Mouse (Mus musculus): ENCODE data around the gene Arl13a.
"Not testable (repeated sequence)": the region's sequence is repeated elsewhere in the genome, so short reads cannot be mapped to it uniquely, and the experiment has no call there.

The Arl13a gene

GRCm38 (mm10) chrX:134187201-134187600 is at the start of gene Arl13a:
Arl13a (plus strand) TSS chrX:134187501.
- not testable (repeated sequence) for DNase-seq

DNA sequence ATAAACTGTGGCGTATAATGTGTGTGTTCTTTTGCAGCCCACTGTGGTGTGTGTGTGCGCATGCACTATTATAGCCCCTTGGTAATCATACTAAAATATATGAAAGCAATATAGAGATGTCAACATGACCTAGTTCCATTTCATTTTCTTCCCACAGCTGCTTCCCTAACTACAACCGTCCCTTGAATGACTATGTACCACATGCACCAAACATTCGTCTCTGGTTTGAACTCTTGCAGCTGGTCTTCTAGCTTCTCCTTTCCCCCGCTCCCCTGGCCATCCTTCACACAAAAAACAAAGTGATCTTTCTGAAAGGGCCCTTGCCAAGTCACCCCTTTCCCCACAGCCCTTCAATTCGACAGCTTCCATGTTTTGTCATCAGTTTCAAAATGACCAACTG is 47.3 kb upstream of the Arl13a start:
- DNase-seq, result no peak

DNA sequence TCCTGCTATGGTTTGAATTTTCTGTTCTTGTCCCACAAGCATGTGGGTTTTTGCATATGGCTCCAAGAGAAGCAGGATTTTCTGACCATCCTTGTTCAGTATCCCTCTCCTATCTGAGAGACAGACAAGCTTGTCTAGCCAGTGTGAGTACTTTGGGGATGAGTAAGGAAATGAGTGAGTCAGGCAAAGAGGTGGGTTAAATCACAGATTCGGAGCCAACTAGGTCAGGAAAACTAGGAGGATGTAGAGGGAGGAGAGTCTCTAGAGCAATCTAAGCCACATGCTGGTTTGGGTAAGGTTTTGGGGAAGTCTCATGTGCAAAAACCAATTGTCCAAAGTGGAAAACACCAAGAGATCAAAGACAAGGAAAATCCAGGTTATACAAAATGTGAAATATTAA is 45.8 kb upstream of the Arl13a start:
- DNase-seq, result no peak

DNA sequence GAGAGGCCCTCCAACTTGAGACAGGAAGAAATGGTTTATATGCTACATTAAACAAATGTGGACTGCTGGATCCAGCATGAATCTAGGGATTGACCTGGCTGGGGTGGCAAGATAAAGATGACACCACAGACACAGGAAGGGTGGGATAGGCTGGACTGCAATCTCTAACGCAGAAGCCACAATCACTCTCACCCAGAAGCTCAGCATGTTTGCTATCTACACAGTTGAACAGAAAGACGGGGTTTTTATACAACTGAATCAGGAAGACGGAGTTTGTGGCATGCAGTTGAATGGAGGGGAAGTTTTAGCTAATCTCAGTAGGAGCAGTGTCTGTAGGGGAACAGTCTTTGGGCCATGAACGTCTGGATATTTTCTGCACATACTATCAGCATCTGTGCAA is 45.3 kb upstream of the Arl13a start:
- DNase-seq, result no peak

GRCm38 (mm10) chrX:134158151-134158550 is 29.1 kb upstream of the Arl13a start:
- DNase-seq, result no peak

DNA sequence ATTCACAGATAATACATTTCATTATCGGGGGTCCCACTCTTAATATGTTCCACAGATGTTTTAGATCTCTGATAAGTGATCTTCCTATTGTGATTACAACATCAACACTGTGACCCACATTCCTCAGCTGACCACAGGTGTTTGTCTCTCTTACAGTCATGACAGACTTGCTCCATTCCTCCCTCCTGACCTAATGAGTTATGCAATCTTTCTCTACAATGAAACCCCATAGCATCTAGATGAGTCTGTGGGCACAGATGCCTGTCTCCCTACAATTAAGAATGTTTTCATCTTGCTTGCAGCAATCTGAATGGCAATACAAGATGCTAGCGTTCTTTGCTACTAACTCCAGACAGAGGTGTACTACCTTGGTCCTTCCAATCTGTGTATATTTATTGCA is 26.9 kb upstream of the Arl13a start:
- DNase-seq, result no peak

DNA sequence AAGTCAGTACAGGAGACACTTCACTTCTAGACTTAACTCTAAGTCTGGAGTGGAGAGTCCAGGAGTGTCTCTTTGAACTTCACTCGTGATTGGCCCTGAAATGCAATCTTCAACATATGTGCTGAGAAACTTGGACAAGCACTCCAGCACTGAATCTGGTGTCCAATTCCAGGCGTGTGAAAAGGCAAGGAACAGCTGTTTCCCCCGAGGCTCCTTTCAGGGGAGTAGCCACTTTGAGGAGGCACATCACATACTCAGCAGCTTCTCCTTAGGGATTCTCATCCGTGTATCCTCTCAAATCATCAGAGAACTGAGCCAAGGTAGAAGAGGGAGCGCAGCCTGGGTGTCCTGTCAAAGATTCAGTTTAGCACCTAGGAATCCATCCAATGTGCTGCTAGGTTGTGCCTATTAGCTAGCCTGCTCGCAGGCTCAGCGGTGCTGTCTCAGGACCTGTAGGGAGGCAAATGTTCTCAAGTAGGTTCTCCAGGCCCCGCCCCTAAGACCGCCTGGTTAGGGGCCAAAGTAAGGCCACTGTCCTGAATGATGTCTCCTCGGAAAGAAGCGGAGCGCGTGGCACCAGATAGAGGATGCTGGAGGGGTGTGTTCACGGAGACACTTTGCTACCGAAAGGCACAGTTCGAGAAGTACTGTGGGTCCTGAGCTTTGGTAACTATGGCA is 25.1 kb upstream of the Arl13a start, which contains the start of gene Xkrx:
Xkrx (minus strand) TSS at position 34 of the 678 bp plus-strand sequence.
- no peak for DNase-seq

GRCm38 (mm10) chrX:134162826-134163225 is 24.5 kb upstream of the Arl13a start:
- DNase-seq, result no peak

DNA sequence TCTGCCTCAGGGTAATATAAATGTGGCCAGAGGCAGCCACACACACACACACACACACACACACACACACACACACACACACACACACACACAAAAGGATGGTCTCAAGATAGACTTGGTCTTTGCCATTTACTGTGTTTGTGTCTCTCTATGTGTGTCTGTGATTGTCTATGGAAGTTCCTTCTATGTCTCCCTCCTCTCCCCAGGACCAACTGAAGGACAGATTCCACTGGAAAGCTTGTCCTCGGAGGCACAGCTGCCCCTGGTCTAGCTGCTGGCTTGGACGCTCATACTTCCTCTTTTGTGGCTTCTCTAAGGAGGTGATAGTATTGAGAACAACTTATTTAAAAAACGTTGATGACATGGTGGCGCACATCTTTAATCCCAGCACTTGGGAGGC is 23.8 kb upstream of the Arl13a start:
- no peak for DNase-seq

- DNase-seq, result no peak
Measured at GRCm38 (mm10) chrX:134170584-134170983, 16.7 kb upstream of the Arl13a start.

DNA sequence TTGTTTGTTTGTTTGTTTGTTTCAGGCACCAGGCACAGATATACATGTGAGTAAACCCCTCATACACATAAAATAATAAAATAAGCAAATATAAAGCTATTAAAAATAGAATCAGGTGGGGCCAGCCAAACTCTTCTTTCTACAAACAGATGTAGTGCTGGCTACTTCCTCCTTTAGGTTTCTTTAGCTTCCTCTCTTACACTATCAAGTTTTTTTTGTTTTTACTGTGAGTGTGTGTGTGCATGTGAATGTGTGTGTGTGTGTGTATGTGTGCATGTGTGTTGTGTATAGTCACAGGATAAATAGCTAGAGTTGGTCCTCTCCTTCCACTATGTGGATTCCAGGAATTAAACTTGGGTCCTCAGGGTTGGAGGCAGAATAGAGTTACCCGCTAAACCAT is 12.6 kb upstream of the Arl13a start:
- no peak for DNase-seq

GRCm38 (mm10) chrX:134208491-134208890 is 21.2 kb downstream of the Arl13a start:
- DNase-seq, result no peak

DNA sequence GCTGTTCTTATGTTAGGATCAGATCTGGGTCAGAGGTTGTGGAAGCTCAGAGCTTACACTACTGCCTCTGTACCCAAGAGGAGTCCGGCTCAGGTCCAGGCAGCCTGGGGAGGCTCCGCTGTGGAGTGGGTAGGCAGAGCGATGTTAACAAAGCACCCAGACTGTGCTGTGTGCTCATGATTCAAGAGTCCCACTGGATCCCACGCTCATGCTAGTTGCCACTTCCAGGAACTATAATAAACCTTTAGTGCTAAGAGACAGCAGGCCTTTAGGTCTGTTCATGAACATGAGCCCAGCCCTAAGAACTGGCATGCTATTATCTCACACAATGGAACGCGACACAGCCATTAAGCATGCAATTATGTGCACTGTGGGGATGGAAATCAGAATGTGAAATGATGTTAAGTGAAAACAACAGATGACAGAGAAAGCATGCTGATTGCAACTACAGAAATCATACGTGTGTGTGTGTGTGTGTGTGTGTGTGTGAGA is 23.9 kb downstream of the Arl13a start:
- DNase-seq, result peak; percentile 28

DNA sequence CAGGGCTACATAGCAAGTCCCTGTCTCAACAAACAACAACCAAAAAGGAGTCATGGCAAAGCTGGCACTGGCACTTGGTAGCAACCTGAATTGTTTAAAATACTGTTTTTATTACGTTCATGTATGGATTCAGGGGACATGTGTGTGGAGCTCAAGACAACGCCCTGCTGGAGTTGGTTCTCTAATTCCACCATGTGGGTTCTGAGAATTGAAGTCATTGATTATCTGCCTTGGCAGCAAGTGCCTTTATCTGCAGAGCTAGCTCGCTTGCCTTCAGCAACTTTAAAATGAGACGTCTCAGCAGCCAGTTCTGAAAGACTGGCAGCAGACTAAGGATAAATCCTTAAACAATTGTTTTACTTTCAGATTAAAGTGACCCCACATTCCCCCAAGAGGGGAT is 30.9 kb downstream of the Arl13a start:
- no peak for DNase-seq

GRCm38 (mm10) chrX:134220618-134221017 is 33.3 kb downstream of the Arl13a start:
- DNase-seq, result no peak

DNA sequence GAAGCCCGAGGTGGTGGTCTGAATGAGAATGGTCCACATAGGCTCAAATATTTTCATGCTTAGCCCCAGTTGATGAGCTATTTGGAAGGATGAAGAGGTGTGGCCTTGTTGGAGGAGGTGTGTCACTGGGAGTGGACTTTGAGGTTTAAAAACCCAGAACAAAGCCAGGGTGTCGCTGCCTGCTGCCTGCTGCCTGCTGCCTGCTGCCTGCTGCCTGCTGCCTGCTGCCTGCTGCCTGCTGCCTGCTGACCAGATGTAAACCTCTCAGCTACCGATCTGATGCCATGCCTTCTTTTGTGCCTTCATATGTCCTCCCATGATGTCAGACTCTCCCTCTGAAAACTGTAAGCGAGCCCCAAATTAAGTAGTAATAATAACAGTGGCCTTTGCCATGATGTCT is 34.6 kb downstream of the Arl13a start, which contains the start of gene Nox1:
Nox1 (minus strand) TSS at position 101 of the 400 bp plus-strand sequence.
- no peak for DNase-seq

- DNase-seq, result no peak
Measured at GRCm38 (mm10) chrX:134233048-134233447, 45.7 kb downstream of the Arl13a start.

DNA sequence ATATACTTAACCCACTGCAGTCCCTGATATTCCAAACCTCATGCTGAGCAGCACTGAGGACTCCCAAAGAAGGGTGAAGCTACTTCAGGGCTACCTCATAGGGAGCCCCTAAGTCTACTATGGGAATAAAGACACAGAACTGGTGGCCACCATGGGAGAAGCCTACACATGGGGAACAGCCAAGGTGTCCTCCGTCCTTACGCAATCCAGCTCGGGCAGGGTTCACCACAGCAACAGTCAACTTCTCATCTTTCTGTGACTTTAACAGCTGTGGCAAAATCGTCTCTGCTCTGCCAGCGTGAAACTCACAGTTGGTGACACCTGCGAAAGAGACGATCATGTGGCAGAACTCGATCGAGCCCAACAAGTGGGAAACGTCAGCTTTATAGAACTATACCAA is 51.0 kb downstream of the Arl13a start:
- DNase-seq, result no peak

- no peak for DNase-seq
Measured at GRCm38 (mm10) chrX:134245946-134246345, 58.6 kb downstream of the Arl13a start.

GRCm38 (mm10) chrX:134248202-134248601 is 60.9 kb downstream of the Arl13a start:
- no peak for DNase-seq

Measured in layer of hippocampus, adult 9-11 months (tissue).